Mouse (Mus musculus) E14TG2a.4 (cell line): Measurements from ENCODE around the gene Kcnt2.

Source experiments
- CTCF ChIP-seq: conservative IDR thresholded peaks from 2 replicates; pipeline ENCODE4 v1.5.1; 2014; ENCODE audit warnings: low read length
- NANOG ChIP-seq: IDR thresholded peaks from 2 replicates; pipeline ENCODE4 v1.6.1; 2014; ENCODE audit warnings: borderline replicate concordance, low read length, mixed read lengths

GRCm38 (mm10) chr1:140438176-140438575, 192.2 kb downstream of the Kcnt2 start:
- TF ChIP-seq CTCF (no peak), NANOG (no peak)
